Mouse (Mus musculus) liver, embryonic 14.5 days (tissue): ENCODE data around the gene Dctn2. TPM values are rescaled to one million over a fixed set of nuclear protein-coding genes. Genes with fewer than 3 reads are reported as not detected.

Experiments
- ATAC-seq: fragments of 200-750 bp; cut with Nextera tagmentation; 2 replicates; pipeline ENCODE4 v1.8.0; 2017; ENCODE audit warnings: moderate number of reproducible peaks, mild to moderate bottlenecking, moderate library complexity; ENCODE audit not compliant: insufficient read depth
- DNase-seq, 3 experiments: peaks; one replicate each; pipeline ENCODE4 v3.0.0-alpha.2; 2012 to 2013; ENCODE audit warnings: low read depth in 3 of 3, low spot score in 3 of 3
- H3K27ac ChIP-seq: fragments of 300-500 bp; sonication (generic); 2 replicates; pipeline ENCODE4 v1.5.1; 2014; ENCODE audit warnings: moderate library complexity, mild to moderate bottlenecking, control low read depth, inconsistent platforms
- H3K27me3 ChIP-seq: fragments of 300-500 bp; sonication (generic); 2 replicates; pipeline ENCODE4 v1.6.1; 2014; ENCODE audit warnings: mild to moderate bottlenecking, low read length, moderate library complexity; ENCODE audit not compliant: control insufficient read depth, insufficient read depth
- H3K36me3 ChIP-seq: fragments of 300-500 bp; sonication (generic); replicated peaks from 2 replicates; pipeline ENCODE4 v1.6.1; 2014; ENCODE audit warnings: low read depth; ENCODE audit not compliant: control insufficient read depth, insufficient read depth
- H3K4me1 ChIP-seq, 2 experiments: fragments of 200-500 bp in 1 of 2; fragments of 300-500 bp in 1 of 2; sonication (generic) in 1 of 2; replicated peaks; 2 replicates each; pipeline ENCODE4 v1.6.1; 2012 to 2014; ENCODE audit warnings: antibody characterized with exemption in 1 of 2, inconsistent platforms in 1 of 2, low read length in 1 of 2; ENCODE audit not compliant: control insufficient read depth in 2 of 2, insufficient read depth in 2 of 2
- H3K4me2 ChIP-seq: fragments of 300-500 bp; sonication (generic); 2 replicates; pipeline ENCODE4 v1.6.1; 2014; ENCODE audit warnings: low read depth, mild to moderate bottlenecking, control low read depth, moderate library complexity
- H3K4me3 ChIP-seq, 2 experiments: fragments of 200-500 bp in 1 of 2; fragments of 300-500 bp in 1 of 2; sonication (generic) in 1 of 2; 2 replicates each; pipeline ENCODE4 v1.5.1; 2012 to 2014; ENCODE audit warnings: low read depth in 2 of 2, low read length in 2 of 2, mild to moderate bottlenecking in 2 of 2, control low read depth in 1 of 2, inconsistent platforms in 1 of 2, moderate library complexity in 1 of 2; ENCODE audit not compliant: insufficient read depth in 1 of 2
- H3K9ac ChIP-seq: fragments of 300-500 bp; sonication (generic); replicated peaks from 2 replicates; pipeline ENCODE4 v1.6.1; 2014; ENCODE audit warnings: mild to moderate bottlenecking, control low read depth, moderate library complexity
- H3K9me3 ChIP-seq: fragments of 300-500 bp; sonication (generic); 2 replicates; pipeline ENCODE4 v1.6.1; 2016; ENCODE audit warnings: low read length, mixed read lengths; ENCODE audit not compliant: control insufficient read depth
- CTCF ChIP-seq: IDR thresholded peaks from 2 replicates; pipeline ENCODE4 v1.5.1; 2016; ENCODE audit warnings: antibody characterized with exemption, low read depth, control low read depth
- EP300 ChIP-seq: IDR thresholded peaks from 2 replicates; pipeline ENCODE4 v1.6.1; 2016; ENCODE audit warnings: antibody characterized with exemption, low read depth
- WGBS: fragments of 180-500 bp; shearing (Covaris S2); extraction: QIAGEN DNeasy Blood & Tissue Kit; methylation state at CpG from one replicate; pipeline ENCODE4 v1.1.7; 2014; ENCODE audit not compliant: insufficient replicate concordance; 5-methylcytosine and 5-hydroxymethylcytosine counted together
- polyA plus RNA-seq, 2 experiments: library from polyadenylated mRNA; depleted of rRNA in 1 of 2; stranded (reverse) in 1 of 2; unstranded in 1 of 2; fragments of >200 nt; fragmentation: Nextera tagmentation in 1 of 2; extraction: Ambion mirVana in 1 of 2; gene quantifications; 2 replicates each; pipeline versions ENCODE4 v1.2.1 to v1.2.3; 2012 to 2014

Gene Dctn2
- polyA plus RNA-seq, 2 experiments = 58.7 to 59.2 TPM

GRCm38 (mm10) chr10:127255625-127256345 lies 10.4 kb upstream of the Dctn2 start:
- Histone ChIP-seq H3K27ac (no peak overlapping the region), H3K36me3 (no peaks in the 10 kb centered on the region), H3K4me1 (no peaks in the 10 kb centered on the region), H3K4me2 (no peak overlapping the region), H3K27me3 (no peaks in the 10 kb centered on the region; the same call in 1 of the 2 replicates), H3K4me3 (no peak overlapping the region), H3K9ac (no peak overlapping the region), H3K9me3 (no peaks in the 10 kb centered on the region)
- 22% methylated on average over 14 of the region's 14 CpGs for WGBS
- ATAC-seq = no peak
- TF ChIP-seq CTCF = no peak
- no peak for TF ChIP-seq EP300
- peak in 2 of 3 experiments; percentile 28 to 33 for DNase-seq

- Histone ChIP-seq H3K4me2 (no peak overlapping the region), H3K9me3 (no peaks in the 10 kb centered on the region), H3K4me3 (no peak overlapping the region), H3K27me3 (peaks cover 14% of the 10 kb centered on the region), H3K27ac (no peak overlapping the region), H3K9ac (no peak overlapping the region), H3K36me3 (no peaks in the 10 kb centered on the region), H3K4me1 (0 out of 4 replicates have a peak, but pooled peaks cover 1 to 2% of the 10 kb centered on the region in 2 experiments)
- no peak for DNase-seq
- 54% methylated on average over 6 of the region's 6 CpGs for WGBS
- TF ChIP-seq CTCF (no peak), EP300 (no peak)
- ATAC-seq = no peak
Measured at GRCm38 (mm10) chr10:127257790-127258189, 8.4 kb upstream of the Dctn2 start.

GRCm38 (mm10) chr10:127258489-127258888 lies 7.7 kb upstream of the Dctn2 start:
- no peak overlapping the region for H3K4me2 ChIP-seq
- peaks cover 20% of the 10 kb centered on the region for H3K27me3 ChIP-seq
- ATAC-seq = no peak
- H3K4me1 ChIP-seq = 0 out of 4 replicates have a peak, but pooled peaks cover 2% of the 10 kb centered on the region in 2 experiments
- H3K27ac ChIP-seq = no peak overlapping the region
- H3K9ac ChIP-seq = no peak overlapping the region
- no peak overlapping the region for H3K4me3 ChIP-seq
- no peaks in the 10 kb centered on the region for H3K36me3 ChIP-seq
- no peaks in the 10 kb centered on the region for H3K9me3 ChIP-seq
- TF ChIP-seq CTCF = no peak
- TF ChIP-seq EP300 = no peak
- WGBS = 64% methylated on average over 8 of the region's 8 CpGs
- no peak for DNase-seq

- 53% methylated on average over 15 of the region's 15 CpGs for WGBS
- Histone ChIP-seq H3K9ac (no peak overlapping the region), H3K36me3 (no peaks in the 10 kb centered on the region), H3K4me1 (peaks cover 2% of the 10 kb centered on the region in 2 experiments; a peak in 1 of 4 replicates), H3K4me2 (peak overlapping the region; percentile 74; the same call in 1 of the 2 replicates), H3K27me3 (peaks cover 20% of the 10 kb centered on the region), H3K4me3 (no peak overlapping the region), H3K9me3 (no peaks in the 10 kb centered on the region), H3K27ac (no peak overlapping the region)
- TF ChIP-seq CTCF = no peak
- DNase-seq = no peak
- ATAC-seq = no peak
Measured at GRCm38 (mm10) chr10:127261706-127262547, 4.2 kb upstream of the Dctn2 start.
